Mouse (Mus musculus): Measurements from ENCODE around the gene Gm10644.

GRCm38 (mm10) chr8:83922727-83923126 is 32.3 kb downstream of the Gm10644 start:
- TF ChIP-seq CTCF (IDR thresholded peaks at IDR 0.05; ENCODE audit: control insufficient read depth, insufficient read depth, low read length) (no peak), POLR2A (IDR thresholded peaks at IDR 0.05; ENCODE audit: borderline replicate concordance, control insufficient read depth, low read depth, low read length) (no peak)
